Mouse (Mus musculus): ENCODE results near the gene Spata17. TPM values are rescaled to one million over a fixed set of nuclear protein-coding genes. Genes with fewer than 3 reads are reported as not detected.

The Spata17 gene
- polyA plus RNA-seq, 1 experiment from 2014 or later: 1.3 TPM

GRCm38 (mm10) chr1:187101202-187101601, 114.1 kb downstream of the Spata17 start:
- no peaks in the 10 kb centered on the region for H3K36me3 ChIP-seq (ENCODE audit: insufficient read depth, low read length)
- no peaks in the 10 kb centered on the region for H3K4me1 ChIP-seq (ENCODE audit: insufficient read depth, low read length)
- no peak for ATAC-seq (ENCODE audit: low FRiP score, low TSS enrichment)
- H3K4me2 ChIP-seq (replicated peaks; ENCODE audit: low read depth, low read length): no peak overlapping the region
- H3K27me3 ChIP-seq (ENCODE audit: insufficient read depth, low read length): no peaks in the 10 kb centered on the region
- H3K9ac ChIP-seq (replicated peaks; ENCODE audit: low read length): no peak overlapping the region
- H3K4me3 ChIP-seq (ENCODE audit: low read length): no peak overlapping the region
- H3K9me3 ChIP-seq (ENCODE audit: low read length): no peaks in the 10 kb centered on the region
- WGBS: 53% methylated on average over 3 of the region's 3 CpGs
- H3K27ac ChIP-seq (ENCODE audit: low read length): no peak overlapping the region

GRCm38 (mm10) chr1:187100624-187101023, 114.6 kb downstream of the Spata17 start:
- Histone ChIP-seq H3K27ac (ENCODE audit: low read length) (no peak overlapping the region), H3K27me3 (ENCODE audit: insufficient read depth, low read length) (no peaks in the 10 kb centered on the region), H3K4me3 (ENCODE audit: low read length) (no peak overlapping the region), H3K9me3 (ENCODE audit: low read length) (no peaks in the 10 kb centered on the region), H3K36me3 (ENCODE audit: insufficient read depth, low read length) (no peaks in the 10 kb centered on the region), H3K9ac (replicated peaks; ENCODE audit: low read length) (no peak overlapping the region), H3K4me2 (replicated peaks; ENCODE audit: low read depth, low read length) (no peak overlapping the region), H3K4me1 (ENCODE audit: insufficient read depth, low read length) (no peaks in the 10 kb centered on the region)
- WGBS: 69% methylated on average over 3 of the region's 3 CpGs
- ATAC-seq (ENCODE audit: low FRiP score, low TSS enrichment): no peak

GRCm38 (mm10) chr1:187098285-187098684, 117.0 kb downstream of the Spata17 start:
- no peak overlapping the region for H3K4me2 ChIP-seq (replicated peaks; ENCODE audit: low read depth, low read length)
- no peak for ATAC-seq (ENCODE audit: low FRiP score, low TSS enrichment)
- H3K27me3 ChIP-seq (ENCODE audit: insufficient read depth, low read length): no peaks in the 10 kb centered on the region
- H3K36me3 ChIP-seq (ENCODE audit: insufficient read depth, low read length): no peaks in the 10 kb centered on the region
- no peaks in the 10 kb centered on the region for H3K9me3 ChIP-seq (ENCODE audit: low read length)
- H3K9ac ChIP-seq (replicated peaks; ENCODE audit: low read length): no peak overlapping the region
- no peak overlapping the region for H3K4me3 ChIP-seq (ENCODE audit: low read length)
- no peaks in the 10 kb centered on the region for H3K4me1 ChIP-seq (ENCODE audit: insufficient read depth, low read length)
- H3K27ac ChIP-seq (ENCODE audit: low read length): no peak overlapping the region
- WGBS: 66% methylated on average over 6 of the region's 6 CpGs

- Histone ChIP-seq H3K4me2 (replicated peaks; ENCODE audit: low read depth, low read length) (no peak overlapping the region), H3K9me3 (ENCODE audit: low read length) (no peaks in the 10 kb centered on the region), H3K27ac (ENCODE audit: low read length) (no peak overlapping the region), H3K27me3 (ENCODE audit: insufficient read depth, low read length) (no peaks in the 10 kb centered on the region), H3K4me1 (ENCODE audit: insufficient read depth, low read length) (no peaks in the 10 kb centered on the region), H3K4me3 (ENCODE audit: low read length) (no peak overlapping the region), H3K36me3 (ENCODE audit: insufficient read depth, low read length) (no peaks in the 10 kb centered on the region), H3K9ac (replicated peaks; ENCODE audit: low read length) (no peak overlapping the region)
- 74% methylated on average over 14 of the region's 14 CpGs for WGBS
- no peak for ATAC-seq (ENCODE audit: low FRiP score, low TSS enrichment)
Observed at GRCm38 (mm10) chr1:187092546-187092945, 122.7 kb downstream of the Spata17 start.

- Histone ChIP-seq H3K4me3 (ENCODE audit: low read length) (no peak overlapping the region), H3K27me3 (ENCODE audit: insufficient read depth, low read length) (no peaks in the 10 kb centered on the region), H3K36me3 (ENCODE audit: insufficient read depth, low read length) (no peaks in the 10 kb centered on the region), H3K27ac (ENCODE audit: low read length) (no peak overlapping the region), H3K4me2 (replicated peaks; ENCODE audit: low read depth, low read length) (no peak overlapping the region), H3K9ac (replicated peaks; ENCODE audit: low read length) (no peak overlapping the region), H3K4me1 (ENCODE audit: insufficient read depth, low read length) (no peaks in the 10 kb centered on the region), H3K9me3 (ENCODE audit: low read length) (no peaks in the 10 kb centered on the region)
- ATAC-seq (ENCODE audit: low FRiP score, low TSS enrichment): no peak
- WGBS: 70% methylated on average over 3 of the region's 3 CpGs
Observed at GRCm38 (mm10) chr1:187088660-187089395, 126.4 kb downstream of the Spata17 start.

- no peaks in the 10 kb centered on the region for H3K4me1 ChIP-seq (ENCODE audit: insufficient read depth, low read length)
- H3K4me3 ChIP-seq (ENCODE audit: low read length): no peak overlapping the region
- no peak for ATAC-seq (ENCODE audit: low FRiP score, low TSS enrichment)
- 68% methylated on average over 6 of the region's 6 CpGs for WGBS
- H3K36me3 ChIP-seq (ENCODE audit: insufficient read depth, low read length): no peaks in the 10 kb centered on the region
- no peak overlapping the region for H3K9ac ChIP-seq (replicated peaks; ENCODE audit: low read length)
- no peaks in the 10 kb centered on the region for H3K9me3 ChIP-seq (ENCODE audit: low read length)
- no peaks in the 10 kb centered on the region for H3K27me3 ChIP-seq (ENCODE audit: insufficient read depth, low read length)
- H3K4me2 ChIP-seq (replicated peaks; ENCODE audit: low read depth, low read length): no peak overlapping the region
- H3K27ac ChIP-seq (ENCODE audit: low read length): no peak overlapping the region
Observed at GRCm38 (mm10) chr1:187086027-187086426, 129.2 kb downstream of the Spata17 start.

- Histone ChIP-seq H3K4me3 (ENCODE audit: low read length) (no peak overlapping the region), H3K27ac (ENCODE audit: low read length) (no peak overlapping the region), H3K27me3 (ENCODE audit: insufficient read depth, low read length) (no peaks in the 10 kb centered on the region), H3K9me3 (ENCODE audit: low read length) (0 out of 2 replicates have a peak, but pooled peaks cover 3% of the 10 kb centered on the region), H3K4me2 (replicated peaks; ENCODE audit: low read depth, low read length) (no peak overlapping the region), H3K9ac (replicated peaks; ENCODE audit: low read length) (no peak overlapping the region), H3K4me1 (ENCODE audit: insufficient read depth, low read length) (no peaks in the 10 kb centered on the region), H3K36me3 (ENCODE audit: insufficient read depth, low read length) (no peaks in the 10 kb centered on the region)
- no peak for ATAC-seq (ENCODE audit: low FRiP score, low TSS enrichment)
- 31% methylated on average over 9 of the region's 9 CpGs for WGBS
Observed at GRCm38 (mm10) chr1:187077352-187077751, 137.9 kb downstream of the Spata17 start.

- Histone ChIP-seq H3K9ac (replicated peaks; ENCODE audit: low read length) (no peak overlapping the region), H3K27me3 (ENCODE audit: insufficient read depth, low read length) (no peaks in the 10 kb centered on the region), H3K4me2 (replicated peaks; ENCODE audit: low read depth, low read length) (no peak overlapping the region), H3K9me3 (ENCODE audit: low read length) (0 out of 2 replicates have a peak, but pooled peaks cover 3% of the 10 kb centered on the region), H3K4me1 (ENCODE audit: insufficient read depth, low read length) (no peaks in the 10 kb centered on the region), H3K27ac (ENCODE audit: low read length) (no peak overlapping the region), H3K36me3 (ENCODE audit: insufficient read depth, low read length) (no peaks in the 10 kb centered on the region), H3K4me3 (ENCODE audit: low read length) (no peak overlapping the region)
- no peak for ATAC-seq (ENCODE audit: low FRiP score, low TSS enrichment)
- WGBS: 54% methylated on average over 3 of the region's 3 CpGs
Observed at GRCm38 (mm10) chr1:187077043-187077334, 138.3 kb downstream of the Spata17 start.

- Histone ChIP-seq H3K27ac (ENCODE audit: low read length) (no peak overlapping the region), H3K27me3 (ENCODE audit: insufficient read depth, low read length) (no peaks in the 10 kb centered on the region), H3K4me3 (ENCODE audit: low read length) (no peak overlapping the region), H3K4me2 (replicated peaks; ENCODE audit: low read depth, low read length) (no peak overlapping the region), H3K9ac (replicated peaks; ENCODE audit: low read length) (no peak overlapping the region), H3K4me1 (ENCODE audit: insufficient read depth, low read length) (no peaks in the 10 kb centered on the region), H3K36me3 (ENCODE audit: insufficient read depth, low read length) (no peaks in the 10 kb centered on the region), H3K9me3 (ENCODE audit: low read length) (0 out of 2 replicates have a peak, but pooled peaks cover 3% of the 10 kb centered on the region)
- ATAC-seq (ENCODE audit: low FRiP score, low TSS enrichment): no peak
- 70% methylated on average over 3 of the region's 3 CpGs for WGBS
Observed at GRCm38 (mm10) chr1:187076198-187077042, 138.8 kb downstream of the Spata17 start.

- ATAC-seq (ENCODE audit: low FRiP score, low TSS enrichment): no peak
- Histone ChIP-seq H3K4me3 (ENCODE audit: low read length) (no peak overlapping the region), H3K27me3 (ENCODE audit: insufficient read depth, low read length) (no peaks in the 10 kb centered on the region), H3K9me3 (ENCODE audit: low read length) (no peaks in the 10 kb centered on the region), H3K27ac (ENCODE audit: low read length) (no peak overlapping the region), H3K4me2 (replicated peaks; ENCODE audit: low read depth, low read length) (no peak overlapping the region), H3K9ac (replicated peaks; ENCODE audit: low read length) (no peak overlapping the region), H3K36me3 (ENCODE audit: insufficient read depth, low read length) (no peaks in the 10 kb centered on the region), H3K4me1 (ENCODE audit: insufficient read depth, low read length) (no peaks in the 10 kb centered on the region)
- WGBS: 72% methylated on average over 1 of the region's 1 CpGs
Observed at GRCm38 (mm10) chr1:187059874-187060273, 155.4 kb downstream of the Spata17 start.

Data from kidney, embryonic 16.5 days (tissue).